ENCODE assay signal across 10 mouse cellular contexts in genomic region chr2:31880868-31881267, GRCm38 (mm10). TPM values are rescaled to one million over a fixed set of nuclear protein-coding genes. Genes with fewer than 3 reads are reported as not detected.
A peak's percentile ranks its signal among the peaks of the same experiment; 100 is the strongest.
DNase-seq lines count a peak whose midpoint lies in the region; ATAC-seq lines count a peak whose summit lies in the region.
"Had no signal": no experiment of that assay in that cellular context is flagged by ENCODE, and none has a peak within 500 bp of the region (broad histone marks: within the 10 kb centered on the region; RNA-seq: fewer than 3 reads in every experiment).

No protein-coding gene starts in this region.

- H3K9ac ChIP-seq in heart, embryonic 12.5 days = no peak overlapping the region
- H3K9ac ChIP-seq in neural tube, embryonic 13.5 days = peak overlapping the region; percentile 12; the same call in 1 of the 2 replicates
- H3K9ac ChIP-seq in hindbrain, embryonic 16.5 days (ENCODE audit: low read depth, low read length) = no peak overlapping the region
- H3K9ac ChIP-seq: embryonic facial prominence, embryonic 13.5 days had no signal

- no peak overlapping the region for H3K27ac ChIP-seq in heart, embryonic 12.5 days (ENCODE audit: poor library complexity, severe bottlenecking)
- H3K27ac ChIP-seq in neural tube, embryonic 13.5 days (replicated peaks) = no peak overlapping the region
- no peak overlapping the region for H3K27ac ChIP-seq in hindbrain, embryonic 16.5 days (ENCODE audit: low read depth, low read length)
- H3K27ac ChIP-seq: embryonic facial prominence, embryonic 13.5 days had no signal

- ATAC-seq in heart, embryonic 12.5 days (ENCODE audit: insufficient number of reproducible peaks, low FRiP score) = no peak
- ATAC-seq in neural tube, embryonic 13.5 days (ENCODE audit: low read depth) = no peak
- no peak for ATAC-seq in hindbrain, embryonic 16.5 days

- peaks cover 11% of the 10 kb centered on the region; the same call in 1 of the 2 replicates for H3K4me1 ChIP-seq in heart, embryonic 12.5 days (replicated peaks)
- peaks cover 33% of the 10 kb centered on the region for H3K4me1 ChIP-seq in neural tube, embryonic 13.5 days (replicated peaks)
- H3K4me1 ChIP-seq in hindbrain, embryonic 16.5 days (ENCODE audit: control insufficient read depth, insufficient read depth, low read depth, low read length) = peaks cover 2% of the 10 kb centered on the region; the same call in 1 of the 2 replicates

- 5% methylated on average over 14 of the region's 14 CpGs for WGBS in heart, embryonic 12.5 days
- WGBS in neural tube, embryonic 13.5 days = 2% methylated on average over 14 of the region's 14 CpGs
- WGBS in hindbrain, embryonic 16.5 days = 6% methylated on average over 14 of the region's 14 CpGs

- no peaks in the 10 kb centered on the region for H3K36me3 ChIP-seq in heart, embryonic 12.5 days
- no peaks in the 10 kb centered on the region for H3K36me3 ChIP-seq in neural tube, embryonic 13.5 days
- H3K36me3 ChIP-seq in hindbrain, embryonic 16.5 days (ENCODE audit: control insufficient read depth, insufficient read depth, low read length) = no peaks in the 10 kb centered on the region
- H3K36me3 ChIP-seq: embryonic facial prominence, embryonic 13.5 days; G1E had no signal

- no peaks in the 10 kb centered on the region for H3K9me3 ChIP-seq in heart, embryonic 12.5 days (replicated peaks)
- no peaks in the 10 kb centered on the region for H3K9me3 ChIP-seq in neural tube, embryonic 13.5 days
- no peaks in the 10 kb centered on the region for H3K9me3 ChIP-seq in hindbrain, embryonic 16.5 days (ENCODE audit: control insufficient read depth, low read length)
- H3K9me3 ChIP-seq: embryonic facial prominence, embryonic 13.5 days; G1E had no signal

- no peak overlapping the region for H3K4me3 ChIP-seq in heart, embryonic 12.5 days
- H3K4me3 ChIP-seq in neural tube, embryonic 13.5 days = no peak overlapping the region
- no peak overlapping the region for H3K4me3 ChIP-seq in hindbrain, embryonic 16.5 days (ENCODE audit: low read length)
- H3K4me3 ChIP-seq: embryonic facial prominence, embryonic 13.5 days had no signal

- no peak for DNase-seq in heart, adult 9 months (ENCODE audit: low spot score in 2 of 2)
- peak; percentile 61 for DNase-seq in testis, postnatal 10 days (ENCODE audit: low spot score)
- DNase-seq in testis, postnatal 14 days (ENCODE audit: low spot score) = no peak
- DNase-seq in thymus, postnatal 4 days = peak; percentile 71
- no peak for DNase-seq in ovary, postnatal 10 days (ENCODE audit: low spot score)

- H3K27me3 ChIP-seq in heart, embryonic 12.5 days (replicated peaks) = peaks cover 93% of the 10 kb centered on the region
- H3K27me3 ChIP-seq in neural tube, embryonic 13.5 days = peaks cover 45% of the 10 kb centered on the region
- peaks cover 8% of the 10 kb centered on the region for H3K27me3 ChIP-seq in hindbrain, embryonic 16.5 days (replicated peaks; ENCODE audit: control insufficient read depth, insufficient read depth, low read length)

- H3K4me2 ChIP-seq in heart, embryonic 12.5 days = 0 out of 2 replicates have a peak overlapping the region, but pooled peaks have one; percentile 18
- H3K4me2 ChIP-seq in neural tube, embryonic 13.5 days = peak overlapping the region; percentile 11; the same call in 1 of the 2 replicates
- no peak overlapping the region for H3K4me2 ChIP-seq in hindbrain, embryonic 16.5 days (ENCODE audit: low read length)
- H3K4me2 ChIP-seq: embryonic facial prominence, embryonic 13.5 days had no signal

RNA-seq across cellular contexts. Expression of gene Lamc3, which starts 6.2 kb away (rescaled TPM):
- polyA plus RNA-seq in heart, embryonic 12.5 days (2016; fragmentation: Nextera tagmentation; extraction: Ambion mirVana) = 1.1 and 1.3 TPM in 2 replicates
- 5.3 and 5.7 TPM in 2 replicates for polyA plus RNA-seq in neural tube, embryonic 13.5 days (2015; fragmentation: Nextera tagmentation; extraction: Ambion mirVana)
- polyA plus RNA-seq in hindbrain, embryonic 16.5 days (2015; fragmentation: Nextera tagmentation; extraction: Ambion mirVana) = 3.2 and 5.8 TPM in 2 replicates
- polyA plus RNA-seq: G1E had no signal

RNA-seq across cellular contexts. Expression of gene Fibcd1, which starts 35.1 kb away (rescaled TPM):
- polyA plus RNA-seq in heart, embryonic 12.5 days (2016; fragmentation: Nextera tagmentation; extraction: Ambion mirVana) = 0.04 and 0.08 TPM in 2 replicates
- polyA plus RNA-seq in neural tube, embryonic 13.5 days (2015; fragmentation: Nextera tagmentation; extraction: Ambion mirVana) = 2.8 and 3.1 TPM in 2 replicates
- polyA plus RNA-seq in hindbrain, embryonic 16.5 days (2015; fragmentation: Nextera tagmentation; extraction: Ambion mirVana) = 7.1 and 8.6 TPM in 2 replicates
- polyA plus RNA-seq: G1E had no signal

Comparison
In these comparisons a context has a peak if more than half of its experiments do, and no peak if none do; other contexts are left out.
1. DNase-seq: peak in testis, postnatal 10 days (single experiment) and thymus, postnatal 4 days (single experiment); none in heart, adult 9 months (0 of 2), testis, postnatal 14 days (single experiment) and ovary, postnatal 10 days (single experiment).